Mouse (Mus musculus) liver, embryonic 11.5 days (tissue): ENCODE results near the gene Grm8. TPM values are rescaled to one million over a fixed set of nuclear protein-coding genes. Genes with fewer than 3 reads are reported as not detected.

Experiments
- ATAC-seq: fragments of 200-750 bp; cut with Nextera tagmentation; replicated peaks from 2 replicates; pipeline ENCODE4 v1.8.0; 2017; ENCODE audit warnings: moderate number of reproducible peaks, mild to moderate bottlenecking, moderate TSS enrichment, moderate library complexity; ENCODE audit not compliant: low FRiP score
- DNase-seq: peaks from one replicate; pipeline ENCODE4 v3.0.0-alpha.2; 2017; ENCODE audit warnings: low spot score
- H3K27ac ChIP-seq: fragments of 300-500 bp; sonication (generic); 2 replicates; pipeline ENCODE4 v1.5.1; 2014; ENCODE audit warnings: mild to moderate bottlenecking, low read depth, low read length, control low read depth
- H3K27me3 ChIP-seq: fragments of 300-500 bp; sonication (generic); replicated peaks from 2 replicates; pipeline ENCODE4 v1.6.1; 2014; ENCODE audit warnings: low read length, mixed read lengths; ENCODE audit not compliant: control insufficient read depth, insufficient read depth
- H3K36me3 ChIP-seq: fragments of 300-500 bp; sonication (generic); 2 replicates; pipeline ENCODE4 v1.6.1; 2014; ENCODE audit warnings: mild to moderate bottlenecking, low read length, moderate library complexity, mixed read lengths; ENCODE audit not compliant: control insufficient read depth, insufficient read depth
- H3K4me1 ChIP-seq: fragments of 300-500 bp; sonication (generic); replicated peaks from 2 replicates; pipeline ENCODE4 v1.6.1; 2014; ENCODE audit warnings: low read length, mixed read lengths; ENCODE audit not compliant: control insufficient read depth, insufficient read depth
- H3K4me2 ChIP-seq: fragments of 300-500 bp; sonication (generic); 2 replicates; pipeline ENCODE4 v1.6.1; 2014; ENCODE audit warnings: mild to moderate bottlenecking, control low read depth, moderate library complexity
- H3K4me3 ChIP-seq: fragments of 300-500 bp; sonication (generic); 2 replicates; pipeline ENCODE4 v1.5.1; 2014; ENCODE audit warnings: low read depth, low read length, control low read depth
- H3K9ac ChIP-seq: fragments of 300-500 bp; sonication (generic); 2 replicates; pipeline ENCODE4 v1.6.1; 2014; ENCODE audit warnings: low read depth, low read length, control low read depth
- H3K9me3 ChIP-seq: fragments of 300-500 bp; sonication (generic); 2 replicates; pipeline ENCODE4 v1.6.1; 2016; ENCODE audit warnings: low read length, inconsistent platforms, mixed read lengths; ENCODE audit not compliant: control insufficient read depth
- WGBS: fragments of 180-500 bp; shearing (Covaris S2); extraction: QIAGEN DNeasy Blood & Tissue Kit; methylation state at CpG from one replicate; pipeline ENCODE4 v1.1.7; 2014; 5-methylcytosine and 5-hydroxymethylcytosine counted together
- polyA plus RNA-seq: library from polyadenylated mRNA; unstranded; fragments of >200 nt; fragmentation: Nextera tagmentation; extraction: Ambion mirVana; gene quantifications from 2 replicates; pipeline ENCODE4 v1.2.1, GENCODE M21; 2014

The Grm8 gene
- polyA plus RNA-seq, 1 experiment from 2014 or later = 0.29 TPM

- Histone ChIP-seq H3K4me1 (no peaks in the 10 kb centered on the region), H3K4me2 (no peak overlapping the region)
- no peak for ATAC-seq
These were observed 44.0 kb downstream of the Grm8 start for GRCm38 (mm10) chr6:28090981-28091380.

GRCm38 (mm10) chr6:28075534-28075933, 59.4 kb downstream of the Grm8 start:
- no peak overlapping the region for H3K9ac ChIP-seq
- no peaks in the 10 kb centered on the region for H3K27me3 ChIP-seq
- H3K36me3 ChIP-seq = no peaks in the 10 kb centered on the region
- 85% methylated on average over 3 of the region's 3 CpGs for WGBS
- no peaks in the 10 kb centered on the region for H3K4me1 ChIP-seq
- ATAC-seq = no peak
- no peak overlapping the region for H3K27ac ChIP-seq
- no peak for DNase-seq
- no peak overlapping the region for H3K4me3 ChIP-seq
- no peaks in the 10 kb centered on the region for H3K9me3 ChIP-seq
- H3K4me2 ChIP-seq = no peak overlapping the region

More at GRCm38 (mm10) chr6:28090981-28091380, 44.0 kb downstream of the Grm8 start:
- Histone ChIP-seq H3K9me3 (no peaks in the 10 kb centered on the region), H3K36me3 (no peaks in the 10 kb centered on the region), H3K4me3 (no peak overlapping the region), H3K27me3 (no peaks in the 10 kb centered on the region), H3K9ac (no peak overlapping the region), H3K27ac (no peak overlapping the region)
- no peak for DNase-seq

GRCm38 (mm10) chr6:28074470-28074869, 60.5 kb downstream of the Grm8 start:
- Histone ChIP-seq H3K27me3 (no peaks in the 10 kb centered on the region), H3K9ac (no peak overlapping the region), H3K4me2 (no peak overlapping the region), H3K4me3 (no peak overlapping the region), H3K36me3 (no peaks in the 10 kb centered on the region), H3K27ac (no peak overlapping the region), H3K9me3 (no peaks in the 10 kb centered on the region), H3K4me1 (no peaks in the 10 kb centered on the region)
- DNase-seq (no peak), ATAC-seq (no peak)
- WGBS = 54% methylated on average over 3 of the region's 3 CpGs

- no peak overlapping the region for H3K9ac ChIP-seq
- no peak overlapping the region for H3K4me3 ChIP-seq
- DNase-seq (no peak), ATAC-seq (no peak)
- H3K9me3 ChIP-seq = no peaks in the 10 kb centered on the region
- H3K4me2 ChIP-seq = no peak overlapping the region
- H3K36me3 ChIP-seq = no peaks in the 10 kb centered on the region
- no peaks in the 10 kb centered on the region for H3K27me3 ChIP-seq
- no peak overlapping the region for H3K27ac ChIP-seq
- no peaks in the 10 kb centered on the region for H3K4me1 ChIP-seq
- 80% methylated on average over 2 of the region's 2 CpGs for WGBS
These were observed 83.0 kb downstream of the Grm8 start for GRCm38 (mm10) chr6:28051966-28052365.

- ATAC-seq (no peak), DNase-seq (no peak)
- no peak overlapping the region for H3K4me3 ChIP-seq
- H3K9me3 ChIP-seq = no peaks in the 10 kb centered on the region
- WGBS = 83% methylated on average over 3 of the region's 3 CpGs
- no peaks in the 10 kb centered on the region for H3K4me1 ChIP-seq
- H3K4me2 ChIP-seq = no peak overlapping the region
- no peaks in the 10 kb centered on the region for H3K27me3 ChIP-seq
- no peak overlapping the region for H3K9ac ChIP-seq
- H3K36me3 ChIP-seq = no peaks in the 10 kb centered on the region
- H3K27ac ChIP-seq = no peak overlapping the region
These were observed 92.6 kb downstream of the Grm8 start for GRCm38 (mm10) chr6:28042339-28042738.

- Histone ChIP-seq H3K9me3 (no peaks in the 10 kb centered on the region), H3K36me3 (no peaks in the 10 kb centered on the region), H3K4me3 (no peak overlapping the region), H3K4me2 (no peak overlapping the region), H3K27me3 (no peaks in the 10 kb centered on the region), H3K4me1 (no peaks in the 10 kb centered on the region), H3K9ac (no peak overlapping the region), H3K27ac (no peak overlapping the region)
- 81% methylated on average over 1 of the region's 1 CpGs for WGBS
- ATAC-seq = no peak
- no peak for DNase-seq
These were observed 94.2 kb downstream of the Grm8 start for GRCm38 (mm10) chr6:28040815-28041214.

GRCm38 (mm10) chr6:28032006-28032405, 103.0 kb downstream of the Grm8 start:
- DNase-seq = no peak
- H3K4me2 ChIP-seq = no peak overlapping the region
- ATAC-seq = no peak
- H3K4me3 ChIP-seq = no peak overlapping the region
- H3K27me3 ChIP-seq = no peaks in the 10 kb centered on the region
- no peaks in the 10 kb centered on the region for H3K9me3 ChIP-seq
- no peak overlapping the region for H3K9ac ChIP-seq
- H3K4me1 ChIP-seq = no peaks in the 10 kb centered on the region
- no peaks in the 10 kb centered on the region for H3K36me3 ChIP-seq
- WGBS = 71% methylated on average over 4 of the region's 4 CpGs
- H3K27ac ChIP-seq = no peak overlapping the region

GRCm38 (mm10) chr6:28017653-28018052, 117.3 kb downstream of the Grm8 start:
- no peak overlapping the region for H3K27ac ChIP-seq
- DNase-seq (no peak), ATAC-seq (no peak)
- H3K4me3 ChIP-seq = no peak overlapping the region
- WGBS = 71% methylated on average over 1 of the region's 1 CpGs
- no peaks in the 10 kb centered on the region for H3K9me3 ChIP-seq
- H3K9ac ChIP-seq = no peak overlapping the region
- no peaks in the 10 kb centered on the region for H3K36me3 ChIP-seq
- no peaks in the 10 kb centered on the region for H3K4me1 ChIP-seq
- H3K4me2 ChIP-seq = no peak overlapping the region
- H3K27me3 ChIP-seq = no peaks in the 10 kb centered on the region

- Histone ChIP-seq H3K4me3 (no peak overlapping the region), H3K9me3 (no peaks in the 10 kb centered on the region), H3K36me3 (no peaks in the 10 kb centered on the region), H3K27me3 (no peaks in the 10 kb centered on the region), H3K27ac (no peak overlapping the region), H3K4me1 (no peaks in the 10 kb centered on the region), H3K9ac (no peak overlapping the region), H3K4me2 (no peak overlapping the region)
- ATAC-seq = no peak
- WGBS = 76% methylated on average over 3 of the region's 3 CpGs
- DNase-seq = no peak
These were observed 128.0 kb downstream of the Grm8 start for GRCm38 (mm10) chr6:28007001-28007400.
